Mouse (Mus musculus): ENCODE data around the gene 4930415L06Rik.

4930415L06Rik gene

GRCm38 (mm10) chrX:89932752-89933151 is at the start of gene 4930415L06Rik:
Gene 4930415L06Rik (minus strand): TSS chrX:89932852.
- 88% methylated on average over 5 of the region's 5 CpGs for WGBS

GRCm38 (mm10) chrX:89904871-89905270 is 27.8 kb downstream of the 4930415L06Rik start:
- WGBS = 94% methylated on average over 1 of the region's 1 CpGs
